In genomic region chr5:145071342-145071741, GRCm38 (mm10) we compare ENCODE assay signal across 13 mouse cellular contexts. TPM values are rescaled to one million over a fixed set of nuclear protein-coding genes. Genes with fewer than 3 reads are reported as not detected.
DNase-seq lines count a peak whose midpoint lies in the region; ATAC-seq and TF ChIP-seq lines count a peak whose summit lies in the region.
"Had no signal": no experiment of that assay in that cellular context is flagged by ENCODE, and none has a peak within 500 bp of the region (broad histone marks: within the 10 kb centered on the region; RNA-seq: fewer than 3 reads in every experiment).

No protein-coding gene starts in this region.

- no peak overlapping the region for H3K27ac ChIP-seq in kidney, adult 2 months (ENCODE audit: insufficient read depth, low read depth, low read length)
- no peak overlapping the region for H3K27ac ChIP-seq in forebrain, embryonic 15.5 days (replicated peaks)
- H3K27ac ChIP-seq: embryonic facial prominence, embryonic 15.5 days; liver, embryonic 13.5 days had no signal

- no peaks in the 10 kb centered on the region for H3K36me3 ChIP-seq in kidney, adult 2 months (ENCODE audit: control insufficient read depth, insufficient read depth, low read length)
- H3K36me3 ChIP-seq in forebrain, embryonic 15.5 days = no peaks in the 10 kb centered on the region
- H3K36me3 ChIP-seq: embryonic facial prominence, embryonic 15.5 days; liver, embryonic 13.5 days had no signal

- no peak overlapping the region for H3K4me3 ChIP-seq in kidney, adult 2 months (ENCODE audit: insufficient read depth, low read depth, low read length)
- H3K4me3 ChIP-seq in forebrain, embryonic 15.5 days = no peak overlapping the region
- H3K4me3 ChIP-seq: embryonic facial prominence, embryonic 15.5 days; liver, embryonic 13.5 days had no signal

- no peak overlapping the region for H3K4me2 ChIP-seq in forebrain, embryonic 15.5 days (replicated peaks)
- H3K4me2 ChIP-seq: embryonic facial prominence, embryonic 15.5 days; liver, embryonic 13.5 days had no signal

- 57% methylated on average over 6 of the region's 6 CpGs for WGBS in kidney, adult 2 months
- WGBS in forebrain, embryonic 15.5 days = 57% methylated on average over 6 of the region's 6 CpGs

- DNase-seq in kidney, adult 2 months = no peak
- DNase-seq in kidney, postnatal 14 days = no peak
- DNase-seq in ES-CJ7 (ENCODE audit: low read depth, low spot score) (peak; percentile 89), adipocyte (ENCODE audit: low spot score) (no peak)
- peak; percentile 13 for DNase-seq in brain, embryonic 14.5 days (ENCODE audit: low read depth)
- peak; percentile 27 for DNase-seq in mesoderm, embryonic 11.5 days (ENCODE audit: low read depth, low spot score)
- DNase-seq in left cerebral cortex, postnatal 36 days (ENCODE audit: low spot score in 2 of 2) = no peak
- DNase-seq: liver, embryonic 13.5 days had no signal

- no peaks in the 10 kb centered on the region for H3K27me3 ChIP-seq in kidney, adult 2 months (replicated peaks; ENCODE audit: control insufficient read depth, insufficient read depth, low read length)
- H3K27me3 ChIP-seq in forebrain, embryonic 15.5 days = no peaks in the 10 kb centered on the region
- H3K27me3 ChIP-seq: embryonic facial prominence, embryonic 15.5 days had no signal

- peak; percentile 27; the same call in 1 of the 2 replicates for TF ChIP-seq CTCF in kidney, adult 2 months (conservative IDR thresholded peaks at IDR 0.05; ENCODE audit: insufficient read depth, insufficient read length, low read depth, low read length)
- peak; percentile 22; the same call in 1 of the 2 replicates for TF ChIP-seq CTCF in brain, embryonic 14.5 days (IDR thresholded peaks at IDR 0.05; ENCODE audit: borderline replicate concordance, extremely low read depth, insufficient read depth, insufficient read length)

- no peak for ATAC-seq in forebrain, embryonic 15.5 days (replicated peaks)

- H3K9ac ChIP-seq in forebrain, embryonic 15.5 days (replicated peaks) = no peak overlapping the region
- H3K9ac ChIP-seq: embryonic facial prominence, embryonic 15.5 days; liver, embryonic 13.5 days had no signal

- intact Hi-C loops in left cerebral cortex, postnatal 36 days (cut with DNase I) = no loop called here

- H3K9me3 ChIP-seq in forebrain, embryonic 15.5 days = no peaks in the 10 kb centered on the region
- H3K9me3 ChIP-seq: embryonic facial prominence, embryonic 15.5 days; liver, embryonic 13.5 days had no signal

- TF ChIP-seq POLR2A in kidney, adult 2 months (IDR thresholded peaks at IDR 0.05; ENCODE audit: low read depth, low read length) = no peak
- no peak for TF ChIP-seq POLR2A in brain, embryonic 14.5 days (IDR thresholded peaks at IDR 0.05; ENCODE audit: borderline replicate concordance, extremely low read depth, insufficient read depth, insufficient read length, poor library complexity, severe bottlenecking)

- H3K4me1 ChIP-seq in kidney, adult 2 months (ENCODE audit: control insufficient read depth, insufficient read depth, low read length) = no peaks in the 10 kb centered on the region
- no peaks in the 10 kb centered on the region for H3K4me1 ChIP-seq in forebrain, embryonic 15.5 days
- H3K4me1 ChIP-seq: embryonic facial prominence, embryonic 15.5 days; liver, embryonic 13.5 days had no signal

RNA-seq across cellular contexts. Expression of gene Arpc1a, which starts 12.3 kb away (rescaled TPM):
- polyA plus RNA-seq in kidney, adult 2 months (2012; rRNA removed) = 123 and 141 TPM in 2 replicates
- 260 and 261 TPM in 2 replicates for polyA plus RNA-seq in brain, embryonic 14.5 days (2012; rRNA removed)
- 100 to 1,000 TPM; 194 to 211 TPM for total RNA-seq in left cerebral cortex, postnatal 36 days (2021)
- 246 and 258 TPM in 2 replicates for polyA plus RNA-seq in forebrain, embryonic 15.5 days (2015; fragmentation: Nextera tagmentation; extraction: Ambion mirVana)

RNA-seq across cellular contexts. Expression of gene Kpna7, which starts 12.5 kb away (rescaled TPM):
- polyA plus RNA-seq in kidney, adult 2 months (2012; rRNA removed) = not detected in 2 replicates
- not detected in 2 replicates for polyA plus RNA-seq in brain, embryonic 14.5 days (2012; rRNA removed)
- not detected for total RNA-seq in left cerebral cortex, postnatal 36 days (2021)
- not detected in 2 replicates for polyA plus RNA-seq in forebrain, embryonic 15.5 days (2015; fragmentation: Nextera tagmentation; extraction: Ambion mirVana)
- total RNA-seq: heart, adult 8-10 months had no signal
- polyA plus RNA-seq: embryonic facial prominence, embryonic 15.5 days; kidney, embryonic 14.5 days had no signal

RNA-seq across cellular contexts. Expression of gene 1700018F24Rik, which starts 28.6 kb away (rescaled TPM):
- polyA plus RNA-seq in kidney, adult 2 months (2012; rRNA removed) = not detected in 2 replicates
- not detected in 2 replicates for polyA plus RNA-seq in brain, embryonic 14.5 days (2012; rRNA removed)
- not detected for total RNA-seq in left cerebral cortex, postnatal 36 days (2021)
- not detected in 2 replicates for polyA plus RNA-seq in forebrain, embryonic 15.5 days (2015; fragmentation: Nextera tagmentation; extraction: Ambion mirVana)
- total RNA-seq: heart, adult 8-10 months had no signal
- polyA plus RNA-seq: kidney, embryonic 14.5 days; liver, embryonic 13.5 days; thymus, postnatal 0 days had no signal

RNA-seq across cellular contexts. Expression of gene Gm4871, which starts 38.8 kb away (rescaled TPM):
- not detected in 2 replicates for polyA plus RNA-seq in kidney, adult 2 months (2012; rRNA removed)
- not detected in 2 replicates for polyA plus RNA-seq in brain, embryonic 14.5 days (2012; rRNA removed)
- not detected for total RNA-seq in left cerebral cortex, postnatal 36 days (2021)
- polyA plus RNA-seq in forebrain, embryonic 15.5 days (2015; fragmentation: Nextera tagmentation; extraction: Ambion mirVana) = not detected in 2 replicates
- total RNA-seq: heart, adult 8-10 months had no signal
- polyA plus RNA-seq: embryonic facial prominence, embryonic 15.5 days; kidney, embryonic 14.5 days; liver, embryonic 13.5 days; thymus, postnatal 0 days had no signal

RNA-seq across cellular contexts. Expression of gene Arpc1b, which starts 42.7 kb away (rescaled TPM):
- polyA plus RNA-seq in kidney, adult 2 months (2012; rRNA removed) = 184 and 193 TPM in 2 replicates
- polyA plus RNA-seq in brain, embryonic 14.5 days (2012; rRNA removed) = 57.3 and 67.2 TPM in 2 replicates
- 10 to 100 TPM; 23.6 to 24.1 TPM for total RNA-seq in left cerebral cortex, postnatal 36 days (2021)
- 57.0 and 60.4 TPM in 2 replicates for polyA plus RNA-seq in forebrain, embryonic 15.5 days (2015; fragmentation: Nextera tagmentation; extraction: Ambion mirVana)

Comparison
In these comparisons a context has a peak if more than half of its experiments do, and no peak if none do; other contexts are left out.
1. DNase-seq: peak in ES-CJ7 (single experiment), brain, embryonic 14.5 days (single experiment) and mesoderm, embryonic 11.5 days (single experiment); none in kidney, adult 2 months (single experiment), kidney, postnatal 14 days (single experiment), left cerebral cortex, postnatal 36 days (0 of 2) and adipocyte (single experiment).